Mouse (Mus musculus): ENCODE results near the gene Icosl.
A peak's percentile ranks its signal among the peaks of the same experiment; 100 is the strongest.
"Not testable (repeated sequence)": the region's sequence is repeated elsewhere in the genome, so short reads cannot be mapped to it uniquely, and the experiment has no call there.

The Icosl gene

GRCm38 (mm10) chr10:78069101-78070011, at the start of gene Icosl:
Gene Icosl, plus strand, starts transcription at chr10:78069302.
- DNase-seq, result peak; percentile 35

- DNase-seq, result not testable (repeated sequence)
Observed at GRCm38 (mm10) chr10:78019984-78020383, 49.1 kb upstream of the Icosl start.

- not testable (repeated sequence) for DNase-seq
Observed at GRCm38 (mm10) chr10:78025453-78025852, 43.6 kb upstream of the Icosl start.

- peak; percentile 50 for DNase-seq
Observed at GRCm38 (mm10) chr10:78028129-78028528, 41.0 kb upstream of the Icosl start.

- DNase-seq, result no peak
Observed at GRCm38 (mm10) chr10:78029080-78029479, 40.0 kb upstream of the Icosl start.

GRCm38 (mm10) chr10:78031987-78032386, 37.1 kb upstream of the Icosl start:
- DNase-seq, result no peak

- no peak for DNase-seq
Observed at GRCm38 (mm10) chr10:78037139-78037538, 32.0 kb upstream of the Icosl start.

GRCm38 (mm10) chr10:78041647-78042046, 27.5 kb upstream of the Icosl start, which contains the start of gene Dnmt3l:
Gene Dnmt3l, plus strand, starts transcription at chr10:78041947.
- no peak for DNase-seq

GRCm38 (mm10) chr10:78042096-78042495, 27.0 kb upstream of the Icosl start:
- no peak for DNase-seq

- DNase-seq, result no peak
Observed at GRCm38 (mm10) chr10:78042697-78043405, 26.3 kb upstream of the Icosl start.

- DNase-seq, result peak; percentile 28
Observed at GRCm38 (mm10) chr10:78043406-78043836, 25.7 kb upstream of the Icosl start, which contains the start of gene Aire. Gene Aire, minus strand, starts transcription at chr10:78043610.

- no peak for DNase-seq
Observed at GRCm38 (mm10) chr10:78044531-78044930, 24.6 kb upstream of the Icosl start.

- DNase-seq, result no peak
Observed at GRCm38 (mm10) chr10:78046388-78046787, 22.7 kb upstream of the Icosl start.

- no peak for DNase-seq
Observed at GRCm38 (mm10) chr10:78048061-78048730, 20.9 kb upstream of the Icosl start.

- no peak for DNase-seq
Observed at GRCm38 (mm10) chr10:78049519-78050035, 19.5 kb upstream of the Icosl start.

GRCm38 (mm10) chr10:78054633-78055565, 14.2 kb upstream of the Icosl start:
- DNase-seq, result no peak

- no peak for DNase-seq
Observed at GRCm38 (mm10) chr10:78057056-78057455, 12.0 kb upstream of the Icosl start.

- DNase-seq, result no peak
Observed at GRCm38 (mm10) chr10:78063122-78063521, 6.0 kb upstream of the Icosl start.

- no peak for DNase-seq
Observed at GRCm38 (mm10) chr10:78067226-78067625, 1.9 kb upstream of the Icosl start.

GRCm38 (mm10) chr10:78068541-78068940, 561 bp upstream of the Icosl start:
- no peak for DNase-seq

GRCm38 (mm10) chr10:78074151-78074550, 5.0 kb downstream of the Icosl start:
- DNase-seq, result no peak

- no peak for DNase-seq
Observed at GRCm38 (mm10) chr10:78074977-78075376, 5.9 kb downstream of the Icosl start.
